Mouse (Mus musculus) small intestine, adult 2 months (tissue): ENCODE data around the gene Ndfip2. TPM values are rescaled to one million over a fixed set of nuclear protein-coding genes. Genes with fewer than 3 reads are reported as not detected.
A peak's percentile ranks its signal among the peaks of the same experiment; 100 is the strongest.

Experiments used
- H3K27ac ChIP-seq: fragments of 200-500 bp; 2 replicates; pipeline ENCODE4 v1.5.1; 2012; ENCODE audit warnings: low read depth, low read length, control low read depth, inconsistent platforms; ENCODE audit not compliant: insufficient read depth
- H3K27me3 ChIP-seq: fragments of 200-500 bp; 2 replicates; pipeline ENCODE4 v1.6.1; 2012; ENCODE audit warnings: mild to moderate bottlenecking, moderate library complexity, low read length, inconsistent platforms; ENCODE audit not compliant: control insufficient read depth, insufficient read depth
- H3K36me3 ChIP-seq: fragments of 200-500 bp; 2 replicates; pipeline ENCODE4 v1.6.1; 2012; ENCODE audit warnings: mild to moderate bottlenecking, low read length, control low read depth, inconsistent platforms; ENCODE audit not compliant: control insufficient read depth, insufficient read depth
- H3K4me1 ChIP-seq: fragments of 200-500 bp; 2 replicates; pipeline ENCODE4 v1.6.1; 2012; ENCODE audit warnings: low read length, inconsistent platforms, mixed read lengths; ENCODE audit not compliant: control insufficient read depth, insufficient read depth, insufficient read length
- H3K4me3 ChIP-seq: fragments of 200-500 bp; 2 replicates; pipeline ENCODE4 v1.5.1; 2012; ENCODE audit warnings: low read depth, mild to moderate bottlenecking, control low read depth, inconsistent platforms, low read length, moderate library complexity
- CTCF ChIP-seq: fragments of 200-500 bp; IDR thresholded peaks from 2 replicates; pipeline ENCODE4 v1.5.1; 2012; ENCODE audit warnings: low read depth, mild to moderate bottlenecking, control low read depth, inconsistent platforms, low read length, moderate library complexity, mixed read lengths; ENCODE audit not compliant: insufficient replicate concordance, insufficient read length; ENCODE audit errors: extremely low read depth
- POLR2A ChIP-seq: fragments of 200-500 bp; IDR thresholded peaks from 2 replicates; pipeline ENCODE4 v1.6.1; 2012; ENCODE audit warnings: low read depth, mild to moderate bottlenecking, control low read depth, inconsistent platforms, low read length, moderate library complexity
- WGBS: fragments of 180-500 bp; shearing (Covaris S2); methylation state at CpG from one replicate; pipeline ENCODE4 v1.1.7; 2018; 5-methylcytosine and 5-hydroxymethylcytosine counted together
- polyA plus RNA-seq: library from polyadenylated mRNA; depleted of rRNA; stranded (reverse); fragments of >200 nt; gene quantifications from 2 replicates; pipeline ENCODE4 v1.2.3, GENCODE M21; 2012; rRNA removed

The Ndfip2 gene
- polyA plus RNA-seq, 1 experiment: 208 TPM

- H3K36me3 ChIP-seq: no peaks in the 10 kb centered on the region
- no peaks in the 10 kb centered on the region for H3K4me1 ChIP-seq
- peak overlapping the region; percentile 70 for H3K27ac ChIP-seq
- peak overlapping the region; percentile 65 for H3K4me3 ChIP-seq
- no peaks in the 10 kb centered on the region for H3K27me3 ChIP-seq
- no peak for TF ChIP-seq POLR2A
- TF ChIP-seq CTCF: no peak
- 4% methylated on average over 13 of the region's 13 CpGs for WGBS
Observed at GRCm38 (mm10) chr14:105328397-105329302, 70.3 kb downstream of the Ndfip2 start.

- H3K27ac ChIP-seq: no peak overlapping the region
- TF ChIP-seq CTCF: no peak
- TF ChIP-seq POLR2A: no peak
- 71% methylated on average over 16 of the region's 16 CpGs for WGBS
Observed at GRCm38 (mm10) chr14:105333475-105334094, 75.2 kb downstream of the Ndfip2 start.

GRCm38 (mm10) chr14:105341765-105342164, 83.4 kb downstream of the Ndfip2 start:
- Histone ChIP-seq H3K4me1 (no peaks in the 10 kb centered on the region), H3K27ac (no peak overlapping the region), H3K27me3 (no peaks in the 10 kb centered on the region), H3K36me3 (no peaks in the 10 kb centered on the region), H3K4me3 (no peak overlapping the region)
- TF ChIP-seq POLR2A (no peak), CTCF (no peak)
- 60% methylated on average over 8 of the region's 8 CpGs for WGBS

More at GRCm38 (mm10) chr14:105333475-105334094, 75.2 kb downstream of the Ndfip2 start:
- H3K36me3 ChIP-seq: no peaks in the 10 kb centered on the region
- no peaks in the 10 kb centered on the region for H3K4me1 ChIP-seq
- no peak overlapping the region for H3K4me3 ChIP-seq
- H3K27me3 ChIP-seq: no peaks in the 10 kb centered on the region

GRCm38 (mm10) chr14:105354121-105354520, 95.7 kb downstream of the Ndfip2 start:
- H3K27me3 ChIP-seq: no peaks in the 10 kb centered on the region
- TF ChIP-seq POLR2A (no peak), CTCF (no peak)
- no peak overlapping the region for H3K27ac ChIP-seq
- H3K4me1 ChIP-seq: no peaks in the 10 kb centered on the region
- no peak overlapping the region for H3K4me3 ChIP-seq
- WGBS: 53% methylated on average over 11 of the region's 11 CpGs
- H3K36me3 ChIP-seq: no peaks in the 10 kb centered on the region

Other genes starting within 250 kb of the Ndfip2 start
- 3.7 and 6.0 TPM in 2 replicates for gene Rbm26, start 81.2 kb upstream of the Ndfip2 start, polyA plus RNA-seq